Mouse (Mus musculus) monocyte, adult 2 months (primary cell): Measurements from ENCODE around the gene Gm498.

Experiments
- DNase-seq, 2 experiments: peaks; one replicate each; pipeline ENCODE4 v3.0.0; 2022; ENCODE audit warnings: low spot score in 2 of 2, low read depth in 1 of 2

The Gm498 gene

GRCm38 (mm10) chr7:143891146-143891545, 24.5 kb downstream of the Gm498 start:
- no peak for DNase-seq

DNA sequence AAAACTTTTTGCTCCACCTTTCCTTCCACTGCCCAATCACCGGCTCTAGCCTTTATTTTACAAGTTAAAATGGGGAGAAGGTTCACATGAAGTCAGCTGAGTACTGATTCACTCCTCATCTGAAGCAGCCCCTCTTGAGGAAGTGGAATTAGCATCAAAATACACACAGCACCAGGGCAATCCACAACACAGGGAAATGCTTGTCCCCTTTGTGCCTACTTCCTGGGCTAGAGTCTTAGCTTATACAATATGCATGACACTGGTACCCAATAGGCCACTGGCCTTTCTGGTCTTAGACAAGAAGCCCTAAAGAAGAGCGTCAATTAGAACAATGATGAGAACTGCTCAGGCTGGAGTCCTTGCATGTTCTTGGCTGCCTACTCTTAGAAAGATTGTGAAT, 25.7 kb downstream of the Gm498 start:
- no peak for DNase-seq

GRCm38 (mm10) chr7:143900667-143901066, 34.0 kb downstream of the Gm498 start:
- no peak for DNase-seq

- DNase-seq, result no peak
Measured at GRCm38 (mm10) chr7:143905176-143905575, 38.5 kb downstream of the Gm498 start.

DNA sequence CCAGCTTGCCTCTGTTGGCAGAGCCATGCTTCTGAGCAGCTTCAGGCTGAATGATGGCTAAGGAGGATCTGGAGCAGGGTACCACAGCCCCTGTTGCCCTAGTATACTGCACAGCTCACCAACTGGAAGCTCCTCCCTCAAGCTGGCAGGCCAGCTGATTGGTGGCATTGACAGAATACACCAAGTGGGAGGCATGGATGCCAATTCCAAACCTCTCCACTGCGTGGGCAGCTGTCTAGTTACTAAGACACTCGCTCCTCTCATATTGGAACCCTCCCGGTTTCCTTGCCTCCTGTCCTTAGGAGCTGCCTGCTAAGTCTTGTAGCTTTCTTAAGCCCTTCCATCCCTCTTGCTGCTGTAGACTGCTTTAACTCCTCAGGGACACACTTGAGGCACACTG, 39.0 kb downstream of the Gm498 start:
- DNase-seq, result no peak

- DNase-seq, result no peak
Measured at GRCm38 (mm10) chr7:143913611-143914010, 47.0 kb downstream of the Gm498 start.

DNA sequence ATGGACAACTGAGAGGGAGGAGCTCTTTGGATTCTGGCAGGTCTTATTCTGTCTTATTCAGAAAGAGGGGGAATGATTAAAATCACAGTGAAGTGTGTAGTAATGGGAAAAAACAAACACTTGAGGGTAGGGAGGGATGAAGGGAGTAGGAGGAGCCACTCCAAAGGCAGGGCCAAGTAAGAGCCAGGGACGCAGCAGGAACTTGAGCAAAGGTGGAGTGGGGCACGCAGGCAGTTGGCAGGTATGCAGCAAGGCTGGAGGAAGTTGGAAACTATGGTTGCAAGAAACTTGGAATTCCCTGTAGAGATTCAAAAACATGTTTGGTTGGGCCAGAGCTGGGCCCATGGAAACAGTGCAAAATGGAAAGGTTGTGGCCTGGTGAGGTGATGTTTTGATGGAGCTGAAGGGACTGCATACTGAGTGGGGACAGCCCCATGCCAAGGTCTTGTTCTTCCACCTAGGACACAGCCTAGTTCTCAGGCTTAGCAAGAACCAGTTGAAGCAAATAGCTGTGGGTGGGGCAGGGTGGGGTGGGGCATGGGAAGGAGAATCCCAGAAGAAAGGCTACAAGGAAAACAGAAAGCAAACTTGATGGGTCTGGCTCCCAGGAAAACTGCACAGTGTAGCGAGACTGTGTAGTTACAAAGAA, 52.5 kb downstream of the Gm498 start:
- DNase-seq, result no peak

DNA sequence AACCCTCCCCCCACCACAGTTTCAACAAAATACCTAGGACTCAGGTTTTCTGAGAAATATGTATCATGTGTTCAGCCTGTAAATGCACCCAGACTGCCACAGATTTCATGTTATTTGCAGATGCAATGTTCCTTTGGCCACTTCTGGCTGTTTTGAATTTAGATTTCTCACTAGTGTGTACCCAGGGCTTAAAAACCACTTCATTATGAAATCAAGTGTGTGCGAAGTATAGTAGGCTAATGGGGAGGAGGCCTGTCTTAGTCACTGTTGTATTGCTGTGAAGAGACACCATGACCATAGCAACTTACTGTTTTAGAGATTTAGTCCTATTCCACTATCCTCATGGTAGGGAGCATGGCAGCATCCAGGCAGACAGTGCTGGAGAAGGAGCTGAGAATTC, 63.3 kb downstream of the Gm498 start:
- no peak for DNase-seq

- no peak for DNase-seq
Measured at GRCm38 (mm10) chr7:143938647-143939046, 72.0 kb downstream of the Gm498 start.

DNA sequence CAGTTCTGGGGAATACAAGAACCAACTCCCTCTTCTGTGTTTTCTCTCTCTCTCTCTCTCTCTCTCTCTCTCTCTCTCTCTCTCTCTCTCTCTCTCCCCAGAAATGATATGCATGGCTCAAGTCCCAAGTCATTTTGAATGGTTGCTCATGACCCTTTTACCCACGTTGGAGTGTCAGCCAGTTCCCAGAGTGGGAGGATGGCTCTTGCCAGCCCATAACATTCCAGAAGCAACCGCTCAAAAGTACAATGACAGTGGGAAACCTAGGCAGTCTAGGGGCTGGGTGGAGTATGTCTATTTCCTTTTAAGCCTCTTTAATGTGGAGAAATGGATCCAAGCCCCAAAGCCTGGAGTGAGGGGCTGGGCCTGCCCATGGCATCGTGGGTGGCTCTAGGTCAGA, 72.8 kb downstream of the Gm498 start:
- DNase-seq, result no peak

- no peak for DNase-seq
Measured at GRCm38 (mm10) chr7:143942941-143943691, 76.5 kb downstream of the Gm498 start.

DNA sequence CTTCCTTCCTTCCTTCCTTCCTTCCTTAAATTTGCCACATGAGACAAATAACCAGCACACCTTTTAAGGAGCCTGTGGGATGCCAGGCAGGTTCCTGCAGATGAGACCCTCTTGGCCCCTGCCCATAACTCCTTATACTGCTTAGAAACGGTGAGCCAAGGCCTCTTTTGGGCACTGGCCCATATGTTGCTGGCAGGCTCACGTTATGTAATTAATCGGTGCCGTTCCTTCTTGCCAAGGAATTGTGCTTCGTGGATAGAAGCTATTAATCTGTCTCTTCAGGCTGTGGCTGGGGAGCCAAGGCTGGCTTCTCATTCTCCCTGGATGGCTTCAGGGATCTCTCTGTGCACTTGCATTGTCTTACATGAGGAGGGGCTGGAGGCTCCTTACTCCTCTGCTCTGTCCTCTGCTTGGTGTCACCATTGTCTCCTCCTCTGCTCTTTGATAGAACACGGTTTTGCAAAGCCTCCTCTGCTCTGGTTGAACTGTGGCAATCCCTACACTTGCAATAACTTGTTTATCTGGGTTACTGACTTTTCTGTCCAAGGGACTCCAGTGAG, 77.9 kb downstream of the Gm498 start:
- no peak for DNase-seq
